Mouse (Mus musculus): ENCODE measurements at regions not wholly inside any gene's neighbourhood (a gene's known extent, or its start where the extent isn't known, plus 50 kb on each side); places are given as distances from the start of the nearest gene placed in this dataset.

DNA sequence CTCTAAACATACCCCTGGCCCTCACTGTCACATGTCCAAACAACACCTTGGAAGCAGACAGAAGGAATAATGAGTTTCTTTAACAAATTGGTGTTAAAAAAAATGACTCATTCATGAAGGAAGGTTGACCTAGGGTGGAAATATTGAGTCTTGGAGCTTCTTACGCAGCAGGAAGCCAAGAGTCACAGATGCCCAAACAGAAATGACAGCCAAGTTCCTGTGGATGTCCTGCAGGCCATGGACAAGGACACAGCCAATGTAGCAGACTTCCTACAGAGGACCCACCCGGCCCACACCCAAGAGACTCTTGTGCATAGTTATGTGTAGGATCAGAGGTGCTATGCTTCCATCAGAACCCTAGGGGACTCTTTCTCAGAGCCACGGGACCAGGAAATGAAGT, 136.1 kb upstream of the Gm3448 start (continued):
- TF ChIP-seq MAFK (IDR thresholded peaks at IDR 0.05; ENCODE audit: insufficient replicate concordance, low read length) (no peak), IRF4 (IDR thresholded peaks at IDR 0.05; ENCODE audit: low read depth, low read length) (no peak), PAX5 (IDR thresholded peaks at IDR 0.05; ENCODE audit: low read length) (no peak), NRF1 (IDR thresholded peaks at IDR 0.05; ENCODE audit: low read depth, low read length) (no peak), SMC3 (IDR thresholded peaks at IDR 0.05; ENCODE audit: low read depth, low read length) (no peak), RCOR1 (conservative IDR thresholded peaks at IDR 0.05; ENCODE audit: low read depth, low read length) (no peak), ZMIZ1 (IDR thresholded peaks at IDR 0.05; ENCODE audit: low read depth, low read length) (no peak)

- H3K4me1 ChIP-seq (ENCODE audit: control insufficient read depth in 1 of 2, insufficient read depth in 2 of 2): peaks cover 5 to 22% of the 10 kb centered on the region in 2 experiments; a peak in 3 of 4 replicates
- H3K4me3 ChIP-seq (replicated peaks in 1 of 3; ENCODE audit: low read depth in 2 of 3, low read length in 2 of 3, poor library complexity in 1 of 3): no peak overlapping the region
- no peaks in the 10 kb centered on the region for H3K9me3 ChIP-seq (replicated peaks; ENCODE audit: low read length)
- DNase-seq (ENCODE audit: extremely low read depth): no peak
- no peaks in the 10 kb centered on the region for H3K79me2 ChIP-seq (replicated peaks; ENCODE audit: control insufficient read depth, extremely low read depth, insufficient read depth, poor library complexity, severe bottlenecking)
- H3K9ac ChIP-seq (ENCODE audit: insufficient read depth, low read depth): no peak overlapping the region
- TF ChIP-seq CHD2 (IDR thresholded peaks at IDR 0.05; ENCODE audit: low read length): no peak
- no peak for TF ChIP-seq GABPA (IDR thresholded peaks at IDR 0.05; ENCODE audit: insufficient replicate concordance, low read depth, low read length)
- TF ChIP-seq IRF4 (IDR thresholded peaks at IDR 0.05; ENCODE audit: low read depth, low read length): no peak
- TF ChIP-seq TBP (conservative IDR thresholded peaks at IDR 0.05; ENCODE audit: low read depth, low read length): no peak
- no peak for TF ChIP-seq SMC3 (IDR thresholded peaks at IDR 0.05; ENCODE audit: low read depth, low read length)
- no peak for TF ChIP-seq MAZ (IDR thresholded peaks at IDR 0.05; ENCODE audit: low read depth, low read length)
- TF ChIP-seq MEF2A (IDR thresholded peaks at IDR 0.05; ENCODE audit: borderline replicate concordance, low read depth, low read length): no peak
- no peak for TF ChIP-seq CTCF (conservative IDR thresholded peaks at IDR 0.05 in 1 of 2, IDR thresholded peaks at IDR 0.05 in 1 of 2; ENCODE audit: low read depth in 2 of 2, low read length in 2 of 2)
- TF ChIP-seq BHLHE40 (IDR thresholded peaks at IDR 0.05; ENCODE audit: low read depth, low read length): no peak
- no peak for TF ChIP-seq ELF1 (IDR thresholded peaks at IDR 0.05; ENCODE audit: low read depth, low read length)
- no peak for TF ChIP-seq RAD21 (IDR thresholded peaks at IDR 0.05; ENCODE audit: low read depth, low read length)
- no peak for TF ChIP-seq PAX5 (IDR thresholded peaks at IDR 0.05; ENCODE audit: low read length)
- TF ChIP-seq MYC (IDR thresholded peaks at IDR 0.05; ENCODE audit: low read depth, low read length): no peak
- no peak for TF ChIP-seq USF1 (IDR thresholded peaks at IDR 0.05; ENCODE audit: low read depth, low read length)
- TF ChIP-seq ZC3H11A (IDR thresholded peaks at IDR 0.05; ENCODE audit: low read depth, low read length): no peak
- no peaks in the 10 kb centered on the region for H3K36me3 ChIP-seq (replicated peaks in 1 of 2; ENCODE audit: control insufficient read depth in 1 of 2, insufficient read depth in 1 of 2, low read length in 1 of 2)
- no peak overlapping the region for H3K4me2 ChIP-seq (ENCODE audit: insufficient read depth, low read depth, poor library complexity, severe bottlenecking)
- in situ Hi-C loops (cut with MboI; ENCODE audit: low pct_ligation_motif_present, low pct_unique_long_range_greater_than_20kb, low sequenced_read_pairs): no loop called here
- H3K27me3 ChIP-seq (replicated peaks): no peaks in the 10 kb centered on the region
- no peak overlapping the region for H3K27ac ChIP-seq (ENCODE audit: insufficient read depth, low read depth)
- dilution Hi-C loops (cut with MboI; ENCODE audit: extremely low pct_ligation_motif_present, extremely low pct_unique_long_range_greater_than_20kb, low sequenced_read_pairs): no loop called here
Observed at GRCm38 (mm10) chr17:15174354-15174953, 133.1 kb upstream of the Gm3448 start.

Data from CH12.LX (cell line).